Mouse (Mus musculus): ENCODE measurements around the gene Abcc5. TPM values are rescaled to one million over a fixed set of nuclear protein-coding genes. Genes with fewer than 3 reads are reported as not detected.

The Abcc5 gene
- polyA plus RNA-seq, 1 experiment: 244 TPM

- Histone ChIP-seq H3K4me1 (replicated peaks; ENCODE audit: control insufficient read depth, insufficient read depth, low read length) (no peaks in the 10 kb centered on the region), H3K36me3 (ENCODE audit: control insufficient read depth, insufficient read depth, low read length) (peaks cover 52% of the 10 kb centered on the region), H3K27ac (ENCODE audit: control insufficient read depth, insufficient read depth, low read length) (no peak overlapping the region), H3K4me3 (ENCODE audit: control insufficient read depth, insufficient read depth, low read length) (no peak overlapping the region), H3K27me3 (ENCODE audit: control insufficient read depth, insufficient read depth, low read length) (no peaks in the 10 kb centered on the region)
- no peak for DNase-seq
- TF ChIP-seq POLR2A (IDR thresholded peaks at IDR 0.05; ENCODE audit: control insufficient read depth, extremely low read depth, insufficient read depth, low read length, poor library complexity) (no peak), CTCF (IDR thresholded peaks at IDR 0.05; ENCODE audit: borderline replicate concordance, control insufficient read depth, extremely low read depth, insufficient read depth, low read length, poor library complexity) (no peak)
- 95% methylated on average over 2 of the region's 2 CpGs for WGBS
These were observed 71.4 kb downstream of the Abcc5 start for GRCm38 (mm10) chr16:20354762-20355161.

GRCm38 (mm10) chr16:20354011-20354410, 72.2 kb downstream of the Abcc5 start:
- Histone ChIP-seq H3K4me3 (ENCODE audit: control insufficient read depth, insufficient read depth, low read length) (no peak overlapping the region), H3K36me3 (ENCODE audit: control insufficient read depth, insufficient read depth, low read length) (peaks cover 50% of the 10 kb centered on the region), H3K27ac (ENCODE audit: control insufficient read depth, insufficient read depth, low read length) (no peak overlapping the region), H3K4me1 (replicated peaks; ENCODE audit: control insufficient read depth, insufficient read depth, low read length) (no peaks in the 10 kb centered on the region), H3K27me3 (ENCODE audit: control insufficient read depth, insufficient read depth, low read length) (no peaks in the 10 kb centered on the region)
- no peak for DNase-seq
- 97% methylated on average over 1 of the region's 1 CpGs for WGBS
- TF ChIP-seq CTCF (IDR thresholded peaks at IDR 0.05; ENCODE audit: borderline replicate concordance, control insufficient read depth, extremely low read depth, insufficient read depth, low read length, poor library complexity) (no peak), POLR2A (IDR thresholded peaks at IDR 0.05; ENCODE audit: control insufficient read depth, extremely low read depth, insufficient read depth, low read length, poor library complexity) (no peak)

- Histone ChIP-seq H3K27me3 (ENCODE audit: control insufficient read depth, insufficient read depth, low read length) (no peaks in the 10 kb centered on the region), H3K27ac (ENCODE audit: control insufficient read depth, insufficient read depth, low read length) (no peak overlapping the region), H3K4me3 (ENCODE audit: control insufficient read depth, insufficient read depth, low read length) (no peak overlapping the region), H3K36me3 (ENCODE audit: control insufficient read depth, insufficient read depth, low read length) (peaks cover 52% of the 10 kb centered on the region), H3K4me1 (replicated peaks; ENCODE audit: control insufficient read depth, insufficient read depth, low read length) (no peaks in the 10 kb centered on the region)
- TF ChIP-seq POLR2A (IDR thresholded peaks at IDR 0.05; ENCODE audit: control insufficient read depth, extremely low read depth, insufficient read depth, low read length, poor library complexity) (no peak), CTCF (IDR thresholded peaks at IDR 0.05; ENCODE audit: borderline replicate concordance, control insufficient read depth, extremely low read depth, insufficient read depth, low read length, poor library complexity) (no peak)
- no peak for DNase-seq
- whole genome bisulfite sequencing: 97% methylated on average over 1 of the region's 1 CpGs
These were observed 80.7 kb downstream of the Abcc5 start for GRCm38 (mm10) chr16:20345464-20345863.

GRCm38 (mm10) chr16:20338616-20339015, 87.6 kb downstream of the Abcc5 start:
- H3K27me3 ChIP-seq (ENCODE audit: control insufficient read depth, insufficient read depth, low read length): no peaks in the 10 kb centered on the region
- DNase-seq: no peak
- no peak for TF ChIP-seq CTCF (IDR thresholded peaks at IDR 0.05; ENCODE audit: borderline replicate concordance, control insufficient read depth, extremely low read depth, insufficient read depth, low read length, poor library complexity)
- no peak for TF ChIP-seq POLR2A (IDR thresholded peaks at IDR 0.05; ENCODE audit: control insufficient read depth, extremely low read depth, insufficient read depth, low read length, poor library complexity)
- no peaks in the 10 kb centered on the region for H3K4me1 ChIP-seq (replicated peaks; ENCODE audit: control insufficient read depth, insufficient read depth, low read length)
- 97% methylated on average over 3 of the region's 3 CpGs for WGBS
- H3K4me3 ChIP-seq (ENCODE audit: control insufficient read depth, insufficient read depth, low read length): no peak overlapping the region
- no peak overlapping the region for H3K27ac ChIP-seq (ENCODE audit: control insufficient read depth, insufficient read depth, low read length)
- peaks cover 59% of the 10 kb centered on the region for H3K36me3 ChIP-seq (ENCODE audit: control insufficient read depth, insufficient read depth, low read length)

- 97% methylated on average over 8 of the region's 8 CpGs for WGBS
- peaks cover 54% of the 10 kb centered on the region for H3K36me3 ChIP-seq (ENCODE audit: control insufficient read depth, insufficient read depth, low read length)
These were observed 91.3 kb downstream of the Abcc5 start for GRCm38 (mm10) chr16:20334918-20335317.

GRCm38 (mm10) chr16:20328306-20328705, 97.9 kb downstream of the Abcc5 start:
- Histone ChIP-seq H3K27me3 (ENCODE audit: control insufficient read depth, insufficient read depth, low read length) (no peaks in the 10 kb centered on the region), H3K27ac (ENCODE audit: control insufficient read depth, insufficient read depth, low read length) (no peak overlapping the region), H3K4me3 (ENCODE audit: control insufficient read depth, insufficient read depth, low read length) (no peak overlapping the region), H3K36me3 (ENCODE audit: control insufficient read depth, insufficient read depth, low read length) (peaks cover 20% of the 10 kb centered on the region), H3K4me1 (replicated peaks; ENCODE audit: control insufficient read depth, insufficient read depth, low read length) (no peaks in the 10 kb centered on the region)
- TF ChIP-seq CTCF (IDR thresholded peaks at IDR 0.05; ENCODE audit: borderline replicate concordance, control insufficient read depth, extremely low read depth, insufficient read depth, low read length, poor library complexity) (no peak), POLR2A (IDR thresholded peaks at IDR 0.05; ENCODE audit: control insufficient read depth, extremely low read depth, insufficient read depth, low read length, poor library complexity) (no peak)
- 84% methylated on average over 5 of the region's 5 CpGs for WGBS
- no peak for DNase-seq

More at GRCm38 (mm10) chr16:20334918-20335317, 91.3 kb downstream of the Abcc5 start:
- DNase-seq: no peak
- no peaks in the 10 kb centered on the region for H3K27me3 ChIP-seq (ENCODE audit: control insufficient read depth, insufficient read depth, low read length)
- H3K4me3 ChIP-seq (ENCODE audit: control insufficient read depth, insufficient read depth, low read length): no peak overlapping the region
- TF ChIP-seq CTCF (IDR thresholded peaks at IDR 0.05; ENCODE audit: borderline replicate concordance, control insufficient read depth, extremely low read depth, insufficient read depth, low read length, poor library complexity) (no peak), POLR2A (IDR thresholded peaks at IDR 0.05; ENCODE audit: control insufficient read depth, extremely low read depth, insufficient read depth, low read length, poor library complexity) (no peak)
- H3K27ac ChIP-seq (ENCODE audit: control insufficient read depth, insufficient read depth, low read length): no peak overlapping the region
- no peaks in the 10 kb centered on the region for H3K4me1 ChIP-seq (replicated peaks; ENCODE audit: control insufficient read depth, insufficient read depth, low read length)

GRCm38 (mm10) chr16:20325286-20325685, 100.9 kb downstream of the Abcc5 start, which contains the start of gene Cyp2ab1:
TSS of gene Cyp2ab1 (minus strand) at chr16:20325404.
- 58% methylated on average over 5 of the region's 5 CpGs for WGBS
- no peak within 1 kb of the TSS for H3K4me3 ChIP-seq (ENCODE audit: control insufficient read depth, insufficient read depth, low read length)
- no peaks in the 10 kb centered on the region for H3K27me3 ChIP-seq (ENCODE audit: control insufficient read depth, insufficient read depth, low read length)
- peaks cover 5% of the 10 kb centered on the region; the same call in 1 of the 2 replicates for H3K36me3 ChIP-seq (ENCODE audit: control insufficient read depth, insufficient read depth, low read length)
- no peak for TF ChIP-seq POLR2A (IDR thresholded peaks at IDR 0.05; ENCODE audit: control insufficient read depth, extremely low read depth, insufficient read depth, low read length, poor library complexity)
- no peak for TF ChIP-seq CTCF (IDR thresholded peaks at IDR 0.05; ENCODE audit: borderline replicate concordance, control insufficient read depth, extremely low read depth, insufficient read depth, low read length, poor library complexity)
- no peak within 1 kb of the TSS for H3K27ac ChIP-seq (ENCODE audit: control insufficient read depth, insufficient read depth, low read length)
- no peaks in the 10 kb centered on the region for H3K4me1 ChIP-seq (replicated peaks; ENCODE audit: control insufficient read depth, insufficient read depth, low read length)
- DNase-seq: no peak
